Mouse (Mus musculus): ENCODE results near the gene B4galt1.
A peak's percentile ranks its signal among the peaks of the same experiment; 100 is the strongest.

B4galt1 gene

DNA sequence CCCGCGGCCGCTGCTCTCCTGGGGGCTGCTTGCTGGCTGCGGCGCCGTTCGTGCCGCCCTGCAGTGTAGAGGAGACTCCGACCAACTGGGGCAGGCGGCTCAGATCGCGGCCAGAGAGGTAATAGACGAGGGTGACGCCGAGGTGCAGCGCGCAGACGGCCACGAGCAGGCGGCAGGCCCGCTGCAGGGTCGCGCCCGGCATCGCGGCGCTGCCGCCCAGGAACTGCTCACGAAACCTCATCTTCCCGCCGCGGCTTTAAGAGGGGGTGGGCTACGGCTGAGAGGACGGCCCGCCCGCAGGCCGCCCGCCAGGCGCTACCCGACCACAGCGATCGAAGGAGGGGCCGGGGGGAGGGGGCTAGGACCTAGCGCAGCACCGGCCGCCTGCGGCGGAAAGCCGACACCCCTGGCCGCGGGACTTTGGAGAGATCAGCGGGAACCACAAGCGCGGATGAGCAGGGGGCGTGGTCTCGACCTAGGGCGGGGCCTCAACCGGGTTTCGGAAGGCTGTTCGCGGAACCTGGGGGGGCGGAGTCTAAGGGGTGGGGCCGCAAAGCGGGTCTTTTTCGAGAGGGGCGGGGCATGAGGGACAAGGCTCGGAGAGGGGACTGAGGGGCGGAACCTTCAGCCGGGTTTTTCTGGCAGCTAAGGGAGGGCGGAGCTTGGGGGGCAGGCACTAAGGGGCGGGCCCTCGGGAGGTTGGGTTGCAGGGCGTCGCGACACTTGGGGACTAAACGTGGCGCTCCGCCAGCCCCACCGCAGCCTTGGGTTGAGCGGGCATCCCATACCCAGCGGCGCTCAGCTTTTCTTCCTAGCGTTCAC lies at the start of gene B4galt1:
TSS of gene B4galt1 (minus strand) at position 441 of the 822 bp plus-strand sequence.
- peak; percentile 99 for DNase-seq (ENCODE audit: low spot score in 2 of 2)

DNA sequence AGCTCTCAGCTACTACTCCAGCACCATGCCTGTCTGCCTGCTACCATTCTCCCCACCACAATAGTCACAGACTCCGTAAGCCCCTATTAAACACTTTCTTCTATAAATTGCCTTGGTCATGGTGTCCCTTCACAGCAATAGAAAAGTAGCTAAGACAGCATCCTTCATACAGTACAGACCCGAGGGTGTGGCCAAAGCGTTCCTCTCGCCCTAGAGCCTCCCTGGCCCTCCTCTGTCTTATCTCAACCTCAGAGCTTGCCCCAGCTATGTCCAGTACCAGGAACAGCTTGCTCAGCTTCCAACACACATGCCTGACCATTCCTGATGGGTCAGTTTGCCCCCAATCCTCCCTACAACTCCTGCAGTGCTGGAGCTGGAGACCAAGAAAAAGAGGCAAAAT lies 46.8 kb upstream of the B4galt1 start:
- DNase-seq (ENCODE audit: low spot score in 2 of 2), result no peak

DNA sequence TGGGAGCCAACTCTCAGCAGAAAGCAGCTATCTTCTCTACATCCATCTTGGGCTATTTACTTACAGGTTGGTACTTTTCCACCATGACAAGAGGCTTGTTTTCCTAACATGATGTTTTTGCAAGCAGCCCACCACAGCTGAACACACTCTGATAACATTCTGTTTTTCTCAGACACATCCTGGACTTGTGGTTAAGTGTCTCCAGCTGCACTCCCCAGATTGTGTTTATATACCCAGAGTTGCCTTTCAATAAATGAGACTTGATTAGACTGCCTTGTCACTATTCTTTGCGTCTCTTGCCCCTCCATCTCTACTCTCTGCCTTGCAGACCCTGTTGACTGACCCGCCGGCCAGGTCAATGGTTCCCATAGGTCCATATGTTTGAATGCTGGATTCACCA lies 46.3 kb upstream of the B4galt1 start:
- no peak for DNase-seq (ENCODE audit: low spot score in 2 of 2)

DNA sequence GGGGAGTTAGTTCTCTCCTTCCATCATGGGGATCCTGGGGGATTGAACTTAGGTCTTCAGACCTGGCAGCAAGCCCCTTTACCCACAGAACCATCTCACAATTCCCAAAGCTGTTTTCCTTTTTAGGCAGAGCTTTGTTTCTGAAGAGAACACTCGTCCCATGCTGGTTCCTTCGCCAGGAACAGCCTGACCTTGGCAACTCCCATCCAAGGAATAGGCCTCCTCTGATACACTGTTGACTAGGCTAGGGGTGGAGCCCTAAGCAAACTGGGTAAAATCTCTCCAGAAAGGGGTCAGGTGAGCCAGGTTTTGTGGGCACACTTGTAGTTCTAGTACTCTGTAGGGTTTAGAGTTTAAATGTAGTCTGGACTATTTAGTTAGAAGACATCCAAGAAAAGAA lies 45.5 kb upstream of the B4galt1 start:
- no peak for DNase-seq (ENCODE audit: low spot score in 2 of 2)

DNA sequence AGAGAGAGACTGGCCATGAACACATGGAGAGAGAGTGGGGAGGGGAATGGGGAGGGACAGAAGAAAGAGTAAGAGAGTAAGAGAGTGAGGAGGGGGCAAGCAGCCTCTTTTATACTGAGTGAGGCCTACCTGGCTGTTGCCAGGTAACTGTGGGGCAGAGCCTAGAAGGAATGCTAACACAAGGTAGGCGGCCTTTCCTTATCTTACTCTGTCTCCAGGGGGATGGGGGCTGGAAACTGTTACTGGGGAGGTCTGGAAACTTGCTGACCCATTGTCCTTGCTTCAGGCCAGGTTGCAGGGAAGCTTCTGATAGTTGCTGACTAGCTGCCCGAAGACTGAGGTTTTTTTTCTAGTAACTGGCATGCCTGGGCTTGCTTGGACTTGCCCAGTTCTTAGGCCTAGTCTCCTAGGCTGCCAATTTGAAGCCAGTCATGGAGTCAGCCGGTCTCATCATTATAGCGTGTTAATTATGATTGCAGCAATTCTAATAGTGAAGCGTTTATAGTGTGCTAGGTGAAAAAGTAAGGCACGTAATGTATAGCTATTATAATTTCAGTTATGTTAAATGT lies 44.8 kb upstream of the B4galt1 start:
- DNase-seq (ENCODE audit: low spot score in 2 of 2), result no peak

DNA sequence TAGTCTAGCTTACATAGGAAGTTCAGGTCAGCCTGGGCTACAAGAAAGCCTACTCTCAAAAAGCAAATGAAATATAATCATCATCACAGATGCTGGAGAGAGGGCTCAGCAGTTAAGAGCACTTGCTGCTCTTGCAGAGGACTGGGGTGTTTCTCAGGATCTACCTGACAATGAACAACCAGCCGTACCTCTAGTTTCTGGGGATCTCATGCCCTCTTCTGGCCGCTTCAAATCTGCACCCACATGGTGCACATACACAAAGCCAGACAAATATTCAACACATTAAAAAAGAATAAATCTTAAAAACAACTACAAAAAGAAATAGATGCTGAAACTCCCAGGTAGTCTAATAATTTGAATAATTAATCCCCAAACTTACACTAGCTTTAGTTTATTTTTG lies 41.8 kb upstream of the B4galt1 start:
- DNase-seq (ENCODE audit: low spot score in 2 of 2), result no peak

DNA sequence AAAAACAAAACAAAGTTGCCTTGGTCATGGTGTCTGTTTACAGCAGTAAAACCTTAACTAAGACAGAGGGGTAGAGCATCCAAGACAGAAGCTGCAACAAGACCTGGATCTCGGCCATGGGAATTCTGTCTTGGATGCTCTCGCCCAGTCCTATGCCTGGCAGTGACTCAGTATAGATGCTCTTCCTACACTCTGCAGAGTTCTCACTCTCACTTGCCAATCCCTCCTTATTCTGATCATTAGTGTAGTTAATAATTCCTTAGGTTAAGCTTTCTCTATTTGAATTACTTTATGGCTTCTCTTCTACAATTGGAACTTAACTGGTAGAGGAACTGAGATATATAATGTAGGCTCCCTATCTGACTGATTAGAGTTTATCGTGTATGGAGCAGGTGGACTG lies 41.3 kb upstream of the B4galt1 start:
- no peak for DNase-seq (ENCODE audit: low spot score in 2 of 2)

DNA sequence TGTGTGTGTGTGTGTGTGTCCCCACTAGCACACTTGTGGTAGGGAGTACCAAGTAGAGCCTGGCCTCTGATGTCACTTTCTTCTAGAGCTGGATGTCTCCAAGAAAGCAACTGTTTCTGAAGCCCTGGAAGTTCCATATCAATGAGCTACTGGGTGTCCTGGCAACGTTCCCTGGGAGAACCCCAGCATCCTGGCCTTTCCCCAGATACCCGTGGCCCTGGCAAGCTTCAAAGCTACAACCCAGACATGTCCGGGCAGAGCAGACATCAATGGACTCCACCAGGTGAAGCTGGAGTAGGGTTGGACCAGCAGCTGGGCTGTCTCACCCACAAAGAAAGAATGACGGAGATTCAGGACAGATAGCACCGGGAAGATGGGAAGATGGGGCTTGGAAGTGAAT lies 37.4 kb upstream of the B4galt1 start:
- no peak for DNase-seq (ENCODE audit: low spot score in 2 of 2)

DNA sequence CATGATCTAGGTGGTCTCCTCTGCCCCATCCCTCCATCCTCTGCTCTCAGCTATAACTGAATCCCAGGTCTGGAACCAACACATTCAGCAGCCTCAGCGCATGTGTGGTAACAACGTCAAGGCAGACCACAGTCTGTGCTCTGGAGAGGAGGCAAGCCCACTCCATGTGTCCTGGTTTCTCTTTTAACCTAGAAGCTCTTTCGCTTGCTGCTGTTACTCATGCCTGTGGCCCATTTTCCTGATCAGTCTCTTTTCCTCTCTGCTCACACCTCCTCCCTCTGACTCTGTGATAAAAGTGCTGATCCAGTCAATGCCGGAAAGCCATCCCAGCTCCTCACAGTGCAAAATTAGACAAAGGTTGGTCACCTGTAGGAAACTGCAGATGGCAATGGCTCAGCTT lies 36.2 kb upstream of the B4galt1 start:
- no peak for DNase-seq (ENCODE audit: low spot score in 2 of 2)

DNA sequence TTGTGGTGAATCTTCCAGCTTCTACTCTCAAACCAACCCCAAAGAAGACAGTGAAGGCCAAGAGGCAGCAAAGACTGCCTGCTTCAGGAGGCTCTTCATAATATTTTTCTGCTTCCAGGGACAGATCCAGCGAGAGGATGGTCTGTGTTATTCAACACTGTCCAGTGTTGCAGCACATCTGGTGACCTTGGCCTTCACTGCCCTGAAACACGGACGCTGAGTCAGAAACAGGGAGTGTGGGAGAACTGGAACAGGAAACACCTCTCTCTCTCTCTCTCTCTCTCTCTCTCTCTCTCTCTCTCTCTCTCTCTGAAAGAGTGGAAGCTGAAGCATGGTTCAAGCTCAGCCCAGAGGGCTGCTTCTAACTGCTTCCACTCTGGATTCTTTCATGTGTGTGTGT lies 35.4 kb upstream of the B4galt1 start:
- DNase-seq (ENCODE audit: low spot score in 2 of 2), result no peak

DNA sequence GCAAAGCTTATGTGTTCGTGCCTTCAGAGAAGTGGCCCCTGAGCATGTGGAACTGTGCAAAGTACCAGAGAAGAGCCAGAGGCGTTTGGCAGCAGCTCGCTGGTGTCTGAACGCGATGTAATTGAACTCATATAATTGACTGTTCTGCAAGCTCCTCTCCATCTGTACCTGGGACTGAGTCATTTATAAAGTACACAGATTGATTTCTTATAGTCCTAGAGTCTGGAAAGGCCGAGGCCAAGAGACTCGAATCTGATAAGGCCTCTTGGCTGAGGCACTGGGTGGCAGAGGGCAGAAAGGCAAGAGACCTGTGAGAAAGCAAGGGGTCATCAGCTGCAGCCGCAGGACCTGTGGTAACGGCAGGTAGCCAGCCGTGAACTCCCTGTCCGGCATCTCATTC lies 35.0 kb upstream of the B4galt1 start:
- DNase-seq (ENCODE audit: low spot score in 2 of 2), result no peak

DNA sequence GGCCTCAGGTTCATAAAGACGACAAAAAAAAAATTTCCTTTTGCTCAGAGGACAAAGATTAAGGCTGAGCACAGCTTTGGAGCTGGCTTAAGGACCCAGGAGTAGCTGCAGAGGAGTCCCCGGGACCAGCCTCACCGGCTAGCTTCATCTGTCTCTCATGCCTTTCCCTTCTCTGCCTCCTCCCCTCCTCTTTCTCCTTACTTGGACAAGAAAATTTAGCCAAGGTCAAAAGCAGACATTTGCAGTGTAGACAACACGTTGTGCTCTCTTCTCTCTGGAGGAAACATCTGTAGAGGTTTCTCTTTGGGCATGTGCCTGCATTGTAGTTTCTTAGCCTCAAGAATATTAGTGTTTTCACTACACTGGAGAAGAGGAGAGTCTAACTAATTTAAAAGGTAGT lies 32.1 kb upstream of the B4galt1 start:
- DNase-seq (ENCODE audit: low spot score in 2 of 2), result no peak

DNA sequence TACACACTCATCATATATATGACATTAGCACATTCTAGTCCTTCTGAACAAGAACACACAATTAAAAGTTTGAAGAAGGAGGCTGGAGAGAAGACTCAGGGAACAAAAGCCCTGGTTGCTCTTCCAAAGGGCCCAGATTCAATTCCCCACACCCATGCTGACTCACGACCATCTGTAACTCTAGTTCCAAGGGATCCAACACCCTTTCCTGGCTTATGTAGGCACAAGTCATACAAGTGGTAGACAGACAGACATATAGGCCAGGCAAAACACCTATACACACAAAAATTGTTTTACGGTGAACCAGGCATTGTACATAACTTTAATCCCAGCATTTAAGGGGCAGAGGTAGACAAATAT lies 31.3 kb upstream of the B4galt1 start:
- DNase-seq (ENCODE audit: low spot score in 2 of 2), result no peak

DNA sequence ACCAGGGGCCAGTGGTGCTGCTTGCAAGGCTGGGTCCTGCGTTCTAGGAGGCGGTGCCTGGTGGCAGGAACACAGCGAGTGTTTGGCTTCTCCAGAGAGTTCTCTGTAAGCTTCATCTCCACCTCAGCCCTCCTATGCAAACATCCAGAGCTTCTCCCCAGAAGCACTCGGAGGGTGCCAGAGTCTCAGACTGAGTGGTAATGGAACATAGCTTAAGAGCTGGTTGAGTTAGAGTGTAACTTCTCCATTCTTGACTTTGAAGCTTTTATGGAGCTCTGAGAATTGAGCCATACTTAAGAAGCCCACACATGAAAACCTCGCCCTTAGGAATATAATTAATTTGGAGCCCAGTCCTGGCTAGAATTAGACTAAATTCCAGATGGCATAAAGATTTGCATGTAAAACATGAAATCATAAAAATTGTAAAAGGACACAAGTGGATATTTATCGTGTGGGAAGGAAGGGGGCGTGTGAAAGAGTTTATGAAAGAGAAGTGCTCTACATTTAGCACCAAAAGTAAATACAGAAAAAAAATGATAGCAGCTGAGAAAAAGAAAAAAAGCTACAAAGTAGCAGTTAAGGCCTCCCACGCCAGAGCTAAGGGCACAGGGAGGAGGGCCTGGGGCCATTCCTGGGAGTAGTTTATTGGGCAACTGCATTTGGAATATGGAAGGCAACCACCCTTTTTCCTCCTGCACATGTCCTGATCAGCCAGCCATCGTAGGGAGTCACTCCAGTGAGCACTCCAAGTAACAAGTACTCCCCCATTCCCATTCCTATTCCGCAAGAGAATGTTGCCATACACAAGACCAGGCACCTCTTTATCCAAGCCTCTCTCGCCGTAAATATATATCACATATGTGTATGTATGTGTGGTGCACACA lies 30.7 kb upstream of the B4galt1 start:
- no peak for DNase-seq (ENCODE audit: low spot score in 2 of 2)

DNA sequence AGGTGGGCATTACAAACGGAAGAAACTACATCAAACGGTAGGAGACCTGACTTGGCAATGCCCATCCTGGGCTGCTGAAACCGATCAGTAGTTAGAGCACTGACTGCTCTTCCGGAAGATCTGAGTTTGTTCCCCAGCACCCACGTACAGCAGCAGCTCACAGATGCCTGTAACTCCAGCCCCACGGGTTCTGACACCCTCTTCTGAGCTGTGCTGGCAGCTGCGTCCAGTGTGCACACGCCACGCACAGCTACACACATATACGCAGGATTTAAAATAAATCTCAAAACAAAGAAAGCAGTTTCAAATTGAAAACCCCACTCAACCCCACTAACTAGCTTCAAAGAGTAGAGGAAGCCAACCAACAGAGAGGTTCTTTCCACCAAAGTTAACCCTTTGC lies 29.4 kb upstream of the B4galt1 start:
- no peak for DNase-seq (ENCODE audit: low spot score in 2 of 2)

DNA sequence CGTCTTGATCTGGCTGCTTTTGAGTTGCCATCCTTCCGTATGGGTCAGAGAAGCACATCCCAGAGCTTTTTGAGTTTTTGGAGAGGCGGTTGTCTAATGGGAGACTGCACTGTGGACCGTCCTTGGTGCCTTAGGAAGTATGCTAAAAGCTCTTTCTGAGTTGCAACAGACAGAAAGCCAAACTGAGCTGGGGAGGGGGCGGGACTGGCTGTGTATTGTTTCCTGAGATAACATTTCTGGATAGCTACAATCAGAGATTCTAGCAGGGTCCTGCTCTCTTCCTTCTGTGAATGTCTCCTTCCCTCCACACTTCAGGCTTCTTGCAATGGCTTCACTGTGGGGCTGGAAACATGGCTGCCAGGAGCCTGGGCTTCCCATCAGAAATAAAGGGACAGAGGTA lies 23.7 kb upstream of the B4galt1 start:
- DNase-seq (ENCODE audit: low spot score in 2 of 2), result no peak

DNA sequence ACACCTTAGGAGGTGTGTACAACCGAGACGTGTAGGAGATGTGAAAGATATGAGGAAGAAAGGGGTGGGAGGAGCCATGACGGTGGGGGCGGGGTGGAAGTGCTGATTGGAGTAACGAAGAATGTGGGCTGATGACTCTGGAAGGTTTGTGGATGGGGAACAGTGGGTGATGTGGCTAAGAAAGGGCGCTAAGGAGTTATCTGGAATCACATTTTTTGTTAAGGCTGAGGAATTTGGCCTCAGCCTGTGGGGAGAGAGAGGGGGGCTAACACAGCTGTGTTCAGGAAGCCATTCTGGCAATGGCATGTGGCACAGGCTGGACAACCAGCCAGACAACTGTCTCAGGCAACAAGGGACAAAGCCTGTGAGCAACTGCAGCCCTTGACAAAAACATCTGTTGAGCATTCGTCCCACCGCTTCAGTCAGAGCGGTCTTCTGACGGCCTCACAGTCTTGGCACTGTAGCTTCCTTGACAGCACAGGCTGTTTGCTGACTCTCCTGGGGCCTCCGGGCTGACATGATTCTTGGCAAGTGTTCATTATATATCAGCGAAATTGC lies 23.1 kb upstream of the B4galt1 start:
- DNase-seq (ENCODE audit: low spot score in 2 of 2), result no peak

DNA sequence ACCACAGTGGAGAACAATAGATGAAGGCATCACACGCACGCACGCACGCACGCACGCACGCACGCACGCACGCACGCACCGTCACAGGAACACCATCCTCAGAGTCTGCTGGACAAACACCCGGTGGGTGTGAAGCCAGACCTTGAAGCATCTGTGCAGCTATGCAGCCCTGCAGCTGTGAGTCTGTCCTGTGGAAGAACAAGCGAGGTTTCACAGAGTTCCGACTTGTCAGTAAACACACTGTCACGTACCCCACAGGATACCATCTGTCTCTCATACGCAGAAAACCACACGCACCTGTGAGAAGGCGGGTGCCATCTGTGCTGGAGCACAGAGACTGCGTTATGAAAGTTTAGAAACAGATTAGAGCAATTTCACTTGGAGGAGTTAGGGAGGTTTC lies 22.0 kb upstream of the B4galt1 start:
- peak; percentile 16 to 31 for DNase-seq (ENCODE audit: low spot score in 2 of 2)

DNA sequence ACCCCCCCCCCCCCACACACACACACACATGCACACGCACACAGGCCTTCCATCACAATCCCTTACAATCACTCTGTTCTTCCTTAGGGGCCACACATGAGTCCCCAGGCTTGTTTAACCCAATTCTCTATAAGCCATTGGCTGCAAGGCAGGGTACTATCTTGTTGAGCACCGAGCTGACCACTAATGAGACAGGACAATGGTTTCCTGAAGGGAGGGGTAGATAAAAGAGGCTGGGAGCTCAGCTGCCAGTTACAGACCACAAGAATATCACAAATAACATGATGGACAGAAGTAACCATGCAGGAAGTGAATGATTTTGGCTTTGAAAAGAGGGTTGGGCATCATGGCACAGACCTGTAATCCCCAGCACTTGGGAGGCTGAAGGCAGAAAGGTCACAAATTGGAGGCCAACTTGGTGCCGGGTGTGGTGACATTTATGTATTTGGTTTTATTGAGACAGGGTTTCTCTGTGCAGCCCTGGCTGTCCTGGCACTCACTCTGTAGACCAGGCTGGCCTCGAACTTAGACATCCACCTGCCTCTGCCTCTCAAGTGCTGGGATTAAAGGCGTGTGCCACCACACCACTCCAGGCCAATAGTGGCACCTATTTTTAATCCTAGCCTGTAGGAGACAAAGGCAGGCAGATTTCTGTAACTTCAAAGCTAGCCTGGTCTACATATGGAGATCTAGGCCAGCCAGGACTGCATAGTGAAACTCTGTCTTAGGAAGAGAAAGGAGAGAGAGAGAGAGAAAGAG lies 21.2 kb upstream of the B4galt1 start:
- no peak for DNase-seq (ENCODE audit: low spot score in 2 of 2)

DNA sequence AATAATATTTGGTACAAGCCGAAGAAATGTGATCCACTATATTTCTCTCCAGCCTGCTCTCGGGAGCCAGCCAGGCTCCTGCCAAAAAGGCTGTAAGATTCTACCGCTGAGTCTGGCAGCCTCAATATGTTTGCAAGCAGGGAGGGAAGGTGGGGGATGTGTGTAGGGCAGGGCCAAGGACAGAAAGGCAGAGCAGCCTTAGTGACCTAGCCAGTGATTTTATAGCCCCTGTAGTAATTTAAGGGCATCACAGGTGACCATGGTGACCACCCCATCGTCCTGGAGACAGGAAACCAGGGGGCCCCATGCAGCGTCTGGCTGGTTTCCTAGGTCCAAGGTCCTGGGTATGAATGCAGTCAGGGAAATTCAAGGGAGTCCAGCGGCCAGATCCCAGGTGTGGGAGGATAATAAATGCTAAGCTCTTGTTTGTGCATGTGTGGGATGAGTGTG lies 20.4 kb upstream of the B4galt1 start:
- DNase-seq (ENCODE audit: low spot score in 2 of 2), result no peak

DNA sequence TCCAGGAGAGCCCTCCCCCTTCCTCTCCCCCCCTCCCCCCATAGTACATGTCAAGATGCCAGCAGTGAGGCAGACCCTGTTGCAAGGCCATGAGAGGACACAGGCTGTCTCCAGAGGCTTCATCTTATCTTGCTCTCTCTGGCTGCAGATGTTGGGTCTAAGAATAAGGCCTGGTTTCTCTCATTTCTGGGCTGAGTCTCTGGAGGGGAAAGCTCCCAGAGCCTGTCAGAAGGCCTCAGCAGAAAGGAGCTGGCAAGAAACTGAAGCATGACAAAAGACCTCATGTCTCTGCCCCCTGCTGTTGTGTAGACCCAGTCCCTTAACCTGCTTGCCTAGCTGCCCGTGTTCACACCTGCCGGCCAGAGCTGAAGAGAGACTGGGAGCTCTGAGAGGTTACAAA lies 19.5 kb upstream of the B4galt1 start:
- DNase-seq (ENCODE audit: low spot score in 2 of 2), result no peak

DNA sequence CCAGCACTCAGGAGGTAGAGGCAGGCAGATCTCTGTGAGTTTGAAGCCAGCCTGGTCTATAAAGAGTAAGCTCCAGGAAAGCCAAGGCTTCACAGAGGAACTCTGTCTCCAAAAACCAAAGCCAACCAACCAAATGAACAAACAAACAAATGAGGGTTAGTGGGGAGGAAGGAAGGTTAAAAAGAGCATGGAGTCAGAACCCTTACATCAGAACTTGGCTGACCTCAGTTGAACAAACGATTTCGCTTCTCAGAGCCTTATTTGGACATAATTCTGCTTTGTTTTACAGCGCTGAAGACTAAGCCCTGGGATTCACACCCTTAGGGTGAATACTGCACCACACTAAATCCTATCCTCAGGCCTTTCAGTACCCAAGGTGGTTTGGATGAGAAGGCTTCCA lies 18.3 kb upstream of the B4galt1 start:
- no peak for DNase-seq (ENCODE audit: low spot score in 2 of 2)

All from spleen, postnatal 14 days (tissue).